Mouse (Mus musculus): ENCODE results near the gene Adcy9. TPM values are rescaled to one million over a fixed set of nuclear protein-coding genes. Genes with fewer than 3 reads are reported as not detected.

Gene Adcy9
- total RNA-seq, 2 experiments from 2014 or later: 25.5 to 25.7 TPM

GRCm38 (mm10) chr16:4419546-4420297 lies 576 bp downstream of the Adcy9 start:
- intact Hi-C loops (cut with DNase I): loop anchor here (2.0 to 10.0 kb wide), 4 partner anchors 55 to 123 kb away; partner anchors contain the start of gene Srl
- peak in 1 of 2 experiments; percentile 63 for DNase-seq

- peak in 1 of 2 experiments; percentile 56 for DNase-seq
- intact Hi-C loops (cut with DNase I): loop anchor here (2.0 to 10.0 kb wide), 3 partner anchors 54 to 123 kb away; partner anchors contain the start of gene Srl
Measured at GRCm38 (mm10) chr16:4418776-4419545, 1.3 kb downstream of the Adcy9 start.

GRCm38 (mm10) chr16:4418072-4418471 lies 2.2 kb downstream of the Adcy9 start:
- intact Hi-C loops (cut with DNase I): loop anchor here (2.0 to 10.0 kb wide), 3 partner anchors 53 to 124 kb away; partner anchors contain the start of gene Srl
- no peak for DNase-seq

- no peak for DNase-seq
- intact Hi-C loops (cut with DNase I): loop anchor here (5.0 to 10.0 kb wide), 2 partner anchors 53 to 125 kb away; partner anchors contain the start of gene Srl
Measured at GRCm38 (mm10) chr16:4417455-4417854, 2.8 kb downstream of the Adcy9 start.

GRCm38 (mm10) chr16:4414881-4415585 lies 5.3 kb downstream of the Adcy9 start:
- intact Hi-C loops (cut with DNase I): loop anchor here (5.0 to 10.0 kb wide), 2 partner anchors 50 to 127 kb away; partner anchors contain the start of gene Srl
- no peak for DNase-seq

GRCm38 (mm10) chr16:4413988-4414880 lies 6.1 kb downstream of the Adcy9 start:
- intact Hi-C loops (cut with DNase I): loop anchor here (10.0 kb wide), 1 partner anchor 49 kb away; no protein-coding TSS in a partner anchor
- no peak for DNase-seq

- intact Hi-C loops (cut with DNase I): loop anchor here (10.0 kb wide), 1 partner anchor 48 kb away; no protein-coding TSS in a partner anchor
- DNase-seq: no peak
Measured at GRCm38 (mm10) chr16:4413301-4413700, 7.0 kb downstream of the Adcy9 start.

GRCm38 (mm10) chr16:4412298-4412697 lies 8.0 kb downstream of the Adcy9 start:
- intact Hi-C loops (cut with DNase I): loop anchor here (10.0 kb wide), 1 partner anchor 47 kb away; no protein-coding TSS in a partner anchor
- DNase-seq: no peak

- DNase-seq: no peak
- intact Hi-C loops (cut with DNase I): loop anchor here (10.0 kb wide), 1 partner anchor 46 kb away; no protein-coding TSS in a partner anchor
Measured at GRCm38 (mm10) chr16:4411296-4411695, 9.0 kb downstream of the Adcy9 start.

GRCm38 (mm10) chr16:4407536-4407935 lies 12.8 kb downstream of the Adcy9 start:
- intact Hi-C loops (cut with DNase I): no loop called here
- DNase-seq: no peak

- DNase-seq: no peak
- intact Hi-C loops (cut with DNase I): no loop called here
Measured at GRCm38 (mm10) chr16:4406706-4407105, 13.6 kb downstream of the Adcy9 start.

GRCm38 (mm10) chr16:4406047-4406586 lies 14.2 kb downstream of the Adcy9 start:
- DNase-seq: no peak
- intact Hi-C loops (cut with DNase I): no loop called here

GRCm38 (mm10) chr16:4404933-4405761 lies 15.2 kb downstream of the Adcy9 start:
- intact Hi-C loops (cut with DNase I): no loop called here
- DNase-seq: no peak

GRCm38 (mm10) chr16:4401109-4401508 lies 19.2 kb downstream of the Adcy9 start:
- DNase-seq: no peak
- intact Hi-C loops (cut with DNase I): no loop called here

- intact Hi-C loops (cut with DNase I): no loop called here
- no peak for DNase-seq
Measured at GRCm38 (mm10) chr16:4399471-4400223, 20.7 kb downstream of the Adcy9 start.

- DNase-seq: no peak
- intact Hi-C loops (cut with DNase I): no loop called here
Measured at GRCm38 (mm10) chr16:4398782-4399181, 21.5 kb downstream of the Adcy9 start.

GRCm38 (mm10) chr16:4397636-4398035 lies 22.7 kb downstream of the Adcy9 start:
- intact Hi-C loops (cut with DNase I): no loop called here

More at GRCm38 (mm10) chr16:4397636-4398035, 22.7 kb downstream of the Adcy9 start:
- no peak for DNase-seq
